Mouse (Mus musculus): Measurements from ENCODE around the gene Slit3.

GRCm38 (mm10) chr11:35243597-35243996 is 122.6 kb downstream of the Slit3 start:
- TF ChIP-seq GATA1 (IDR thresholded peaks at IDR 0.05; ENCODE audit: low read length) (no peak), TAL1 (IDR thresholded peaks at IDR 0.05; ENCODE audit: low read length) (no peak)
